Mouse (Mus musculus) hindbrain, embryonic 15.5 days (tissue): ENCODE measurements around the gene Cpxm1. TPM values are rescaled to one million over a fixed set of nuclear protein-coding genes. Genes with fewer than 3 reads are reported as not detected.

Source experiments
- ATAC-seq: fragments of 200-750 bp; cut with Nextera tagmentation; 2 replicates; pipeline ENCODE4 v1.8.0; 2017; ENCODE audit warnings: low read depth, moderate number of reproducible peaks, moderate TSS enrichment; ENCODE audit not compliant: low FRiP score
- H3K27ac ChIP-seq: fragments of 300-500 bp; sonication (generic); replicated peaks from 2 replicates; pipeline ENCODE4 v1.5.1; 2015; ENCODE audit warnings: mild to moderate bottlenecking, inconsistent platforms
- H3K27me3 ChIP-seq: fragments of 300-500 bp; sonication (generic); 2 replicates; pipeline ENCODE4 v1.6.1; 2015; ENCODE audit warnings: control low read depth, inconsistent platforms
- H3K36me3 ChIP-seq: fragments of 300-500 bp; sonication (generic); 2 replicates; pipeline ENCODE4 v1.6.1; 2015; ENCODE audit warnings: control low read depth, inconsistent platforms
- H3K4me1 ChIP-seq: fragments of 300-500 bp; sonication (generic); replicated peaks from 2 replicates; pipeline ENCODE4 v1.6.1; 2015; ENCODE audit warnings: control low read depth, inconsistent platforms
- H3K4me2 ChIP-seq: fragments of 300-500 bp; sonication (generic); 2 replicates; pipeline ENCODE4 v1.6.1; 2015; ENCODE audit warnings: moderate library complexity, mild to moderate bottlenecking, inconsistent platforms
- H3K4me3 ChIP-seq: fragments of 300-500 bp; sonication (generic); 2 replicates; pipeline ENCODE4 v1.5.1; 2015; ENCODE audit warnings: mild to moderate bottlenecking, inconsistent platforms
- H3K9ac ChIP-seq: fragments of 300-500 bp; sonication (generic); 2 replicates; pipeline ENCODE4 v1.6.1; 2015; ENCODE audit warnings: inconsistent platforms
- H3K9me3 ChIP-seq: fragments of 300-500 bp; sonication (generic); 2 replicates; pipeline ENCODE4 v1.6.1; 2016; ENCODE audit warnings: control low read depth, inconsistent platforms
- WGBS: fragments of 180-500 bp; shearing (Covaris S2); methylation state at CpG from one replicate; pipeline ENCODE4 v1.1.7; 2015; 5-methylcytosine and 5-hydroxymethylcytosine counted together
- polyA plus RNA-seq: library from polyadenylated mRNA; unstranded; fragments of >200 nt; fragmentation: Nextera tagmentation; extraction: Ambion mirVana; gene quantifications from 2 replicates; pipeline ENCODE4 v1.2.1, GENCODE M21; 2015

Gene Cpxm1
- 29.0 and 32.6 TPM in 2 replicates for polyA plus RNA-seq

- peak; percentile 81 for ATAC-seq
- Histone ChIP-seq H3K36me3 (no peaks in the 10 kb centered on the region; the same call in 1 of the 2 replicates), H3K9me3 (no peaks in the 10 kb centered on the region), H3K4me1 (peaks cover 16% of the 10 kb centered on the region), H3K27me3 (no peaks in the 10 kb centered on the region), H3K4me3 (peak within 1 kb of the TSS; percentile 46), H3K27ac (no peak within 1 kb of the TSS), H3K9ac (peak within 1 kb of the TSS; percentile 48), H3K4me2 (peak within 1 kb of the TSS; percentile 87)
- 1% methylated on average over 40 of the region's 53 CpGs for WGBS
Observed at GRCm38 (mm10) chr2:130397186-130397985, at the start of gene Cpxm1. Gene Cpxm1 (minus strand): TSS chr2:130397574.

DNA sequence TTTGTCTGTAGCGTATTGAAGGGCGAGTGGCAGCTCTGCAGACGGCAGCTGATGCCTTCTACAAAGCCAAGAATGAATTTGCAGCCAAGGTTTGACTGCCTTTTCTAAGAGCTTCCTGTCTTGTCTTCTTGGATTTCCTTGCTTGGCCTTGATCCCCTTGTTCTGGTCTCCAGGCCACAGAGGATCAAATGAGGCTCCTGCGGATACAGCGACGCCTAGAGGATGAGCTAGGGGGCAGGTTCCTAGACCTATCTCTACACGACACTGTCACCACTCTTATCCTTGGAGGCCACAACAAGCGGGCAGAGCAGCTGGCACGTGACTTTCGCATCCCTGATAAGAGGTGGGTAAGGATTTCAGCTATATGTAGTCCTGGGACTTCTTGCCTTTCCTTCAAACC, 44.8 kb upstream of the Cpxm1 start:
- H3K4me2 ChIP-seq = no peak overlapping the region
- no peaks in the 10 kb centered on the region for H3K27me3 ChIP-seq
- no peak overlapping the region for H3K4me3 ChIP-seq
- no peak for ATAC-seq
- no peak overlapping the region for H3K27ac ChIP-seq
- 83% methylated on average over 10 of the region's 10 CpGs for WGBS
- H3K9me3 ChIP-seq = no peaks in the 10 kb centered on the region
- H3K9ac ChIP-seq = no peak overlapping the region
- H3K36me3 ChIP-seq = peaks cover 62% of the 10 kb centered on the region
- no peaks in the 10 kb centered on the region for H3K4me1 ChIP-seq

- H3K36me3 ChIP-seq = peaks cover 62% of the 10 kb centered on the region
Observed at GRCm38 (mm10) chr2:130439840-130440480, 42.6 kb upstream of the Cpxm1 start.

GRCm38 (mm10) chr2:130438861-130439260, 41.5 kb upstream of the Cpxm1 start:
- Histone ChIP-seq H3K9me3 (no peaks in the 10 kb centered on the region), H3K4me1 (no peaks in the 10 kb centered on the region), H3K4me2 (no peak overlapping the region), H3K4me3 (no peak overlapping the region), H3K36me3 (peaks cover 56% of the 10 kb centered on the region), H3K27me3 (no peaks in the 10 kb centered on the region), H3K27ac (no peak overlapping the region), H3K9ac (no peak overlapping the region)
- 85% methylated on average over 3 of the region's 3 CpGs for WGBS
- no peak for ATAC-seq

More at GRCm38 (mm10) chr2:130439840-130440480, 42.6 kb upstream of the Cpxm1 start:
- H3K4me1 ChIP-seq = no peaks in the 10 kb centered on the region
- no peaks in the 10 kb centered on the region for H3K27me3 ChIP-seq
- H3K9ac ChIP-seq = no peak overlapping the region
- ATAC-seq = no peak
- H3K4me2 ChIP-seq = no peak overlapping the region
- no peak overlapping the region for H3K27ac ChIP-seq
- no peak overlapping the region for H3K4me3 ChIP-seq
- 93% methylated on average over 4 of the region's 4 CpGs for WGBS
- H3K9me3 ChIP-seq = no peaks in the 10 kb centered on the region

GRCm38 (mm10) chr2:130436769-130437168, 39.4 kb upstream of the Cpxm1 start:
- WGBS = 100% methylated on average over 1 of the region's 1 CpGs
- H3K4me3 ChIP-seq = no peak overlapping the region
- no peak overlapping the region for H3K27ac ChIP-seq
- H3K4me2 ChIP-seq = no peak overlapping the region
- H3K9ac ChIP-seq = no peak overlapping the region
- H3K4me1 ChIP-seq = no peaks in the 10 kb centered on the region
- H3K27me3 ChIP-seq = no peaks in the 10 kb centered on the region
- no peak for ATAC-seq
- H3K9me3 ChIP-seq = no peaks in the 10 kb centered on the region
- H3K36me3 ChIP-seq = peaks cover 35% of the 10 kb centered on the region

DNA sequence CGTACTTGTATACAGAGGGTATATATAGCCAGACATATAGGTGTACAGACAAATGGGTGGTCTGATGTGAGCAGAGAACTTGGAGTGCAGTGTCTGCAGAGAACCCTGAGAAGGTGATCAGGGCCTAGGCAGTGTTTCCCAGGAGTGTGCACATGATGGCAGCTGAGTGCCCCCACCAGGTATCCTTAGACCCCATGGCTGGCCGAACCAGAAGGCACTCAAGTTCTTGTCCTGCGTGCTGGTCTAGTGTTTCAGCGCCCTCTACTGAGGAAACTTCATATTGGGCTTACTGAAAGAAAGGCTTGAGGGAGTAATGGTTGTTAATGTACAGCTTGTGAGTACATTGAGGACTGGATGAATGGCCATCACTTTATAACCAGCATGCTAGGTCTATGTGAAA, 35.8 kb upstream of the Cpxm1 start:
- H3K4me2 ChIP-seq = no peak overlapping the region
- H3K36me3 ChIP-seq = no peaks in the 10 kb centered on the region
- H3K4me1 ChIP-seq = no peaks in the 10 kb centered on the region
- ATAC-seq = peak; percentile 73; the same call in 1 of the 2 replicates
- 26% methylated on average over 4 of the region's 4 CpGs for WGBS
- no peaks in the 10 kb centered on the region for H3K9me3 ChIP-seq
- no peaks in the 10 kb centered on the region for H3K27me3 ChIP-seq
- no peak overlapping the region for H3K4me3 ChIP-seq
- no peak overlapping the region for H3K27ac ChIP-seq
- H3K9ac ChIP-seq = no peak overlapping the region

DNA sequence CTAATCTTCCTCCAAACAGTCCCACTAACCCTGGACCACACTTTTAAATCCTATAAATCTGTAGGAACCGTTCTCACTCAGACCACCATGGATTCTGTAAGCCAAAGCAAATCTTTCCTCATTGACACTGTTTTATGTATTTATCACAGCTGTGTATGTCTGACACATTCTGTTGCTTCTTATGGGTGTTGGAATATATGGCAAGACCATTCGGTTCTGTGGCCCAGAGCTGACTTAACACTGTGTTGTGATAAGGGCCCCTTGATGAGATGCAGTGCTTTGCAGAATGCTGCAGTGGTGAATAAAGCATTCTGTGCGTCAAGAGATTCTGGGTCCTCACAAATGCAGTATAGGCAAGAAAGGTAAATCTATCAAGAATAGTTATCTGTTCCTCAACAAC, 34.8 kb upstream of the Cpxm1 start:
- H3K4me1 ChIP-seq = no peaks in the 10 kb centered on the region
- no peaks in the 10 kb centered on the region for H3K27me3 ChIP-seq
- H3K9ac ChIP-seq = no peak overlapping the region
- H3K4me3 ChIP-seq = no peak overlapping the region
- no peak for ATAC-seq
- no peak overlapping the region for H3K4me2 ChIP-seq
- 89% methylated on average over 3 of the region's 3 CpGs for WGBS
- H3K27ac ChIP-seq = no peak overlapping the region
- no peaks in the 10 kb centered on the region for H3K9me3 ChIP-seq
- no peaks in the 10 kb centered on the region for H3K36me3 ChIP-seq

DNA sequence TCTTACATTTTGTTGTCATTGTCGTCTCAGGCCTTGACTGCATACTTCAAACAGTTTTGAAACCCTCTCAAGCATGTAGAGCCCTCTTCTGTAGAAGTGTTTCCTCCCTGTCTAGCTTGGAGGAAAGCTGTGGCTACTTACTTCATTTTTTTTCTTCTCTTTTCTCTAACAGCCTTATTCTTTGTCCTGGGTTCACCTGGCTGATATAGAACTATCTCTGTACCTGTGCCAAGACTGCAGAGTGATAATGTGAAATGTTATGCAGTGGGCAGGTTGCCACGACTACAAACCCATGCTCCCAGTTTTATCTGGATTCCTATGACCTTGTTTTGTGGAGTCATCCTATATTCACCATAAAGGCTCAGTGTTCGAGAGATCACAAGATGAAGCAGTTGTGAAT, 33.1 kb upstream of the Cpxm1 start:
- WGBS = 85% methylated on average over 3 of the region's 3 CpGs
- no peak for ATAC-seq
- Histone ChIP-seq H3K9me3 (no peaks in the 10 kb centered on the region), H3K9ac (no peak overlapping the region), H3K4me2 (no peak overlapping the region), H3K36me3 (no peaks in the 10 kb centered on the region), H3K27me3 (no peaks in the 10 kb centered on the region), H3K27ac (no peak overlapping the region), H3K4me1 (peaks cover 8% of the 10 kb centered on the region), H3K4me3 (no peak overlapping the region)

DNA sequence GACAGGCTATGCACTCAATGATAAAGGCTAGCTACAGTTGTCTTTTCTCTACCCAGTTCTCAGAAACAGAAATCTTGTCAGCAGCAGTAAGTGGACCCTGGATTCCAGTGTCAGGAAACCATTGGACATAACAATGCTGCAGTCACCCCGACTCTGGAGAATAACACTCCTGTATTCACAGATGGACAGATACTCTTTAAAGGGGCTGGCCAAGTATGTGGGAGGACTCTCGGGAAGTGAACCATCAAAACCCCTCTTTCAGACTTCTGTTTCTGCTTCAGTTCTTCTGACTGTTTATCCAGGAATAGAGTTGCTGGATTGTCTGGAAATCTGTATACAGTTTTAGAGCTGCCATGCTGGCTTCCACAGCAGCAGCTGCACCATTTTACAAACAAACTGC, 32.5 kb upstream of the Cpxm1 start:
- 51% methylated on average over 2 of the region's 2 CpGs for WGBS
- Histone ChIP-seq H3K4me1 (peaks cover 15% of the 10 kb centered on the region), H3K27me3 (no peaks in the 10 kb centered on the region), H3K9ac (no peak overlapping the region), H3K4me2 (no peak overlapping the region), H3K36me3 (no peaks in the 10 kb centered on the region), H3K9me3 (no peaks in the 10 kb centered on the region), H3K4me3 (no peak overlapping the region), H3K27ac (no peak overlapping the region)
- ATAC-seq = no peak

- peak overlapping the region; percentile 96 for H3K4me3 ChIP-seq
- peak overlapping the region; percentile 88 for H3K9ac ChIP-seq
- peak overlapping the region; percentile 98 for H3K27ac ChIP-seq
- H3K4me1 ChIP-seq = peaks cover 49% of the 10 kb centered on the region
- no peaks in the 10 kb centered on the region for H3K27me3 ChIP-seq
- ATAC-seq = no peak
- H3K36me3 ChIP-seq = no peaks in the 10 kb centered on the region
- WGBS = 40% methylated on average over 5 of the region's 5 CpGs
- peak overlapping the region; percentile 78 for H3K4me2 ChIP-seq
- H3K9me3 ChIP-seq = no peaks in the 10 kb centered on the region
Observed at GRCm38 (mm10) chr2:130425112-130425511, 27.7 kb upstream of the Cpxm1 start.

GRCm38 (mm10) chr2:130424126-130424853, 26.9 kb upstream of the Cpxm1 start, which contains the start of the genes Vps16 and Pced1a:
Gene Vps16 (plus strand): TSS chr2:130424339.
Gene Pced1a (minus strand): TSS chr2:130424701.
- Histone ChIP-seq H3K4me1 (peaks cover 51% of the 10 kb centered on the region), H3K36me3 (0 out of 2 replicates have a peak, but pooled peaks cover 2% of the 10 kb centered on the region), H3K27ac (peak within 1 kb of the TSS; percentile 98), H3K27me3 (no peaks in the 10 kb centered on the region), H3K4me3 (peak within 1 kb of the TSS; percentile 96), H3K4me2 (peak within 1 kb of the TSS; percentile 78), H3K9me3 (no peaks in the 10 kb centered on the region), H3K9ac (peak within 1 kb of the TSS; percentile 88)
- 0% methylated on average over 57 of the region's 58 CpGs for WGBS
- ATAC-seq = peak; percentile 94
